Mouse (Mus musculus) C2C12 (cell line): ENCODE data around the gene Kpna6.

Experiments used
- CEBPB ChIP-seq: IDR thresholded peaks from one replicate; pipeline ENCODE4 v1.6.1; 2011; ENCODE audit warnings: low read depth, mild to moderate bottlenecking, control low read depth, moderate library complexity
- CTCF ChIP-seq: IDR thresholded peaks from one replicate; pipeline ENCODE4 v1.5.1; 2011; ENCODE audit not compliant: control insufficient read depth, insufficient read depth, insufficient read length
- FOSL1 ChIP-seq: IDR thresholded peaks from one replicate; pipeline ENCODE4 v1.8.0; 2011; ENCODE audit warnings: mild to moderate bottlenecking, low read length; ENCODE audit not compliant: poor library complexity, insufficient read depth, severe bottlenecking
- MAX ChIP-seq: IDR thresholded peaks from one replicate; pipeline ENCODE4 v1.6.1; 2011; ENCODE audit warnings: mild to moderate bottlenecking, control low read depth
- MYOD1 ChIP-seq: IDR thresholded peaks from one replicate; pipeline ENCODE4 v1.6.1; 2011; ENCODE audit warnings: low read depth; ENCODE audit not compliant: control insufficient read depth, insufficient read length
- MYOG ChIP-seq: IDR thresholded peaks from one replicate; pipeline ENCODE4 v1.6.1; 2011; ENCODE audit not compliant: control insufficient read depth, insufficient read length; ENCODE audit errors: extremely low read depth
- USF1 ChIP-seq: IDR thresholded peaks from one replicate; pipeline ENCODE4 v1.6.1; 2011; ENCODE audit warnings: low read depth, mild to moderate bottlenecking, control low read depth, moderate library complexity

GRCm38 (mm10) chr4:129701503-129702377 is 29.2 kb upstream of the Kpna6 start:
- no peak for TF ChIP-seq CTCF
- TF ChIP-seq USF1: no peak
- TF ChIP-seq MYOD1: no peak
- TF ChIP-seq MYOG: no peak
- no peak for TF ChIP-seq MAX
- no peak for TF ChIP-seq CEBPB
- TF ChIP-seq FOSL1: no peak
